ENCODE assay signal across 8 mouse cellular contexts in genomic region chr5:140830314-140831063, GRCm38 (mm10). TPM values are rescaled to one million over a fixed set of nuclear protein-coding genes. Genes with fewer than 3 reads are reported as not detected.
DNase-seq lines count a peak whose midpoint lies in the region; ATAC-seq lines count a peak whose summit lies in the region.

TSS of gene Gna12 (minus strand) at chr5:140830431.

- H3K9ac ChIP-seq in heart, embryonic 14.5 days (ENCODE audit: low read length), result peak within 1 kb of the TSS; percentile 95
- peak within 1 kb of the TSS; percentile 86 for H3K9ac ChIP-seq in liver, embryonic 13.5 days
- peak within 1 kb of the TSS; percentile 94 for H3K9ac ChIP-seq in stomach, embryonic 16.5 days (ENCODE audit: low read length)

- WGBS in heart, embryonic 14.5 days, result 1% methylated on average over 47 of the region's 49 CpGs
- WGBS in liver, embryonic 13.5 days (ENCODE audit: insufficient replicate concordance), result under 1% methylated on average over 43 of the region's 49 CpGs
- under 1% methylated on average over 41 of the region's 49 CpGs for WGBS in stomach, embryonic 16.5 days

- DNase-seq in c-Kit-negative CD71-positive TER-119-positive erythroid progenitor cells, embryonic 14.5 days (ENCODE audit: low read depth, low spot score), result peak; percentile 99
- peak; percentile 100 for DNase-seq in fibroblast of lung, adult 2 months (ENCODE audit: low read depth)
- peak; percentile 99 for DNase-seq in kidney, postnatal 14 days
- peak; percentile 99 for DNase-seq in liver, embryonic 13.5 days
- peak; percentile 95 for DNase-seq in neural tube, embryonic 10.5 days (ENCODE audit: extremely low spot score, low spot score)

- no peaks in the 10 kb centered on the region for H3K36me3 ChIP-seq in heart, embryonic 14.5 days (ENCODE audit: control insufficient read depth, insufficient read depth, low read length)
- no peaks in the 10 kb centered on the region for H3K36me3 ChIP-seq in liver, embryonic 13.5 days
- H3K36me3 ChIP-seq in stomach, embryonic 16.5 days (ENCODE audit: control insufficient read depth, insufficient read depth, low read length), result no peaks in the 10 kb centered on the region

- peak within 1 kb of the TSS; percentile 62 to 85; a peak in 3 of 4 replicates for H3K27ac ChIP-seq in heart, embryonic 14.5 days (replicated peaks in 1 of 2; ENCODE audit: control insufficient read depth in 1 of 2, insufficient read depth in 1 of 2, low read depth in 2 of 2, low read length in 2 of 2)
- peak within 1 kb of the TSS; percentile 81 for H3K27ac ChIP-seq in liver, embryonic 13.5 days
- H3K27ac ChIP-seq in stomach, embryonic 16.5 days (ENCODE audit: low read length), result peak within 1 kb of the TSS; percentile 66

- no peaks in the 10 kb centered on the region for H3K9me3 ChIP-seq in heart, embryonic 14.5 days (ENCODE audit: control insufficient read depth, low read length)
- H3K9me3 ChIP-seq in liver, embryonic 13.5 days (replicated peaks), result no peaks in the 10 kb centered on the region
- H3K9me3 ChIP-seq in stomach, embryonic 16.5 days (replicated peaks; ENCODE audit: control insufficient read depth, low read length), result no peaks in the 10 kb centered on the region

- peak; percentile 97 for ATAC-seq in CD4-positive, CD25-positive, alpha-beta regulatory T cell, adult 4 months
- peak; percentile 96 for ATAC-seq in heart, embryonic 14.5 days (ENCODE audit: insufficient number of reproducible peaks, insufficient read depth, low FRiP score, low read depth)
- peak; percentile 95 for ATAC-seq in liver, embryonic 13.5 days (ENCODE audit: low read depth)
- ATAC-seq in stomach, embryonic 16.5 days (ENCODE audit: insufficient read depth, low FRiP score), result peak; percentile 98

- H3K4me3 ChIP-seq in heart, embryonic 14.5 days (ENCODE audit: control insufficient read depth in 1 of 2, insufficient read depth in 1 of 2, low read depth in 1 of 2, low read length in 2 of 2), result peak within 1 kb of the TSS; percentile 89 to 99
- H3K4me3 ChIP-seq in liver, embryonic 13.5 days (replicated peaks), result peak within 1 kb of the TSS; percentile 84
- peak within 1 kb of the TSS; percentile 89 for H3K4me3 ChIP-seq in stomach, embryonic 16.5 days (replicated peaks; ENCODE audit: low read length)

- H3K4me2 ChIP-seq in heart, embryonic 14.5 days (ENCODE audit: low read length), result peak within 1 kb of the TSS; percentile 95
- H3K4me2 ChIP-seq in liver, embryonic 13.5 days, result peak within 1 kb of the TSS; percentile 99
- peak within 1 kb of the TSS; percentile 95 for H3K4me2 ChIP-seq in stomach, embryonic 16.5 days (ENCODE audit: low read depth, low read length)

- no peaks in the 10 kb centered on the region for H3K27me3 ChIP-seq in heart, embryonic 14.5 days (ENCODE audit: control insufficient read depth, insufficient read depth, low read length)
- H3K27me3 ChIP-seq in liver, embryonic 13.5 days, result no peaks in the 10 kb centered on the region
- no peaks in the 10 kb centered on the region for H3K27me3 ChIP-seq in stomach, embryonic 16.5 days (ENCODE audit: control insufficient read depth, insufficient read depth, low read length)

- peaks cover 13 to 42% of the 10 kb centered on the region in 2 experiments for H3K4me1 ChIP-seq in heart, embryonic 14.5 days (ENCODE audit: control insufficient read depth in 2 of 2, insufficient read depth in 2 of 2, low read length in 2 of 2)
- peaks cover 56% of the 10 kb centered on the region for H3K4me1 ChIP-seq in liver, embryonic 13.5 days (replicated peaks)
- peaks cover 28% of the 10 kb centered on the region for H3K4me1 ChIP-seq in stomach, embryonic 16.5 days (ENCODE audit: control insufficient read depth, insufficient read depth, low read length)

RNA-seq across cellular contexts. Expression of gene Gna12, which starts in this region (rescaled TPM):
- polyA plus RNA-seq in CD4-positive, CD25-positive, alpha-beta regulatory T cell, adult 4 months (2017; shearing (Covaris generic)), result 1 to 10 TPM; 4.3 to 6.0 TPM
- 46.4 and 53.8 TPM in 2 replicates for polyA plus RNA-seq in heart, embryonic 14.5 days (2014; fragmentation: Nextera tagmentation; extraction: Ambion mirVana)
- polyA plus RNA-seq in liver, embryonic 13.5 days (2015; fragmentation: Nextera tagmentation; extraction: Ambion mirVana), result 5.3 and 7.0 TPM in 2 replicates
- 6.9 and 7.2 TPM in 2 replicates for polyA plus RNA-seq in stomach, embryonic 16.5 days (2015; fragmentation: Nextera tagmentation; extraction: Ambion mirVana)

Comparison
In these comparisons a context has a peak if more than half of its experiments do, and no peak if none do; other contexts are left out.
1. Peak in every context shown above with its lines: DNase-seq, ATAC-seq, H3K4me3 ChIP-seq and H3K27ac ChIP-seq.